Mouse (Mus musculus) intestine, embryonic 16.5 days (tissue): ENCODE results near the gene Prdm15. TPM values are rescaled to one million over a fixed set of nuclear protein-coding genes. Genes with fewer than 3 reads are reported as not detected.

Experiments used
- ATAC-seq: fragments of 200-750 bp; cut with Nextera tagmentation; 2 replicates; pipeline ENCODE4 v1.8.0; 2017; ENCODE audit warnings: moderate TSS enrichment, moderate library complexity
- H3K27ac ChIP-seq: fragments of 300-500 bp; sonication (generic); 2 replicates; pipeline ENCODE4 v1.5.1; 2014; ENCODE audit warnings: mild to moderate bottlenecking, low read length
- H3K27me3 ChIP-seq: fragments of 300-500 bp; sonication (generic); replicated peaks from 2 replicates; pipeline ENCODE4 v1.6.1; 2014; ENCODE audit warnings: low read length, control low read depth, mixed read lengths; ENCODE audit not compliant: control insufficient read depth, insufficient read depth
- H3K36me3 ChIP-seq: fragments of 300-500 bp; sonication (generic); 2 replicates; pipeline ENCODE4 v1.6.1; 2014; ENCODE audit warnings: low read length, control low read depth; ENCODE audit not compliant: control insufficient read depth, insufficient read depth
- H3K4me1 ChIP-seq: fragments of 300-500 bp; sonication (generic); 2 replicates; pipeline ENCODE4 v1.6.1; 2014; ENCODE audit warnings: low read length, control low read depth, mixed read lengths; ENCODE audit not compliant: control insufficient read depth, insufficient read depth
- H3K4me2 ChIP-seq: fragments of 300-500 bp; sonication (generic); 2 replicates; pipeline ENCODE4 v1.6.1; 2014; ENCODE audit warnings: low read depth, low read length, control low read depth
- H3K4me3 ChIP-seq: fragments of 300-500 bp; sonication (generic); 2 replicates; pipeline ENCODE4 v1.5.1; 2014; ENCODE audit warnings: mild to moderate bottlenecking, low read length
- H3K9ac ChIP-seq: fragments of 300-500 bp; sonication (generic); 2 replicates; pipeline ENCODE4 v1.6.1; 2014; ENCODE audit warnings: low read depth, low read length
- H3K9me3 ChIP-seq: fragments of 300-500 bp; sonication (generic); 2 replicates; pipeline ENCODE4 v1.6.1; 2016; ENCODE audit warnings: low read length, control low read depth; ENCODE audit not compliant: control insufficient read depth
- WGBS: fragments of 180-500 bp; shearing (Covaris S2); extraction: QIAGEN DNeasy Blood & Tissue Kit; methylation state at CpG from one replicate; pipeline ENCODE4 v1.1.7; 2014; 5-methylcytosine and 5-hydroxymethylcytosine counted together
- polyA plus RNA-seq: library from polyadenylated mRNA; unstranded; fragments of >200 nt; fragmentation: Nextera tagmentation; extraction: Ambion mirVana; gene quantifications from 2 replicates; pipeline ENCODE4 v1.2.1, GENCODE M21; 2015

Prdm15 gene
- 7.1 and 7.8 TPM in 2 replicates for polyA plus RNA-seq

DNA sequence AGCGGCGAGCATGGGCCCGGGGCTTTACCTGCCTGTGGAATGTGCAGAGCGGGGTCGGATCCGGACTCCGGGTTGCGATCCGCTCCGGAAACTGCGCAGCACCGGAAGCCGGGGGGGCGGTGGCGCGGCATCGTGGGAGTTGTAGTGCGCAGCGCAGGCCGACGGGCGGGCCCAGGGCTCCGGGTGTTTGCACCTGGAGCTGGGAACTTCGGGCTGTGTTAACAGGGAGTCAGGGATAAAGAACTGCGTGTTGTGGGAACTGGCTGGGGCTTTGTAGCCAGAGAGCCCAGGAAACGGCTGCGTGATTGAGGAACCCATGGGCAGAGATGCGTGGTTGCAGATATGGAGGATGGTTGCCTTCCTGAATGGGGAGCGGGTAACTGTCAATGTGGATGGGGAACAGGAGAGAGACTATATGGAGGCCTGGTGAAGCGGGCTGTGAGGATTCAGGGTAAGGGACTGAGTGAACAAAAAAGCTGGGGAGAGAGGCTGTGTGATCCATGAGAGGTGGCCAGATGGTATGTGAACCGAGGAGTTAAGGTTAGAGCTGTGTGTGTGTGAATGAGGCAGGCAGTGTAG lies at the start of gene Prdm15:
TSS of gene Prdm15 (minus strand) at position 110 of the 579 bp plus-strand sequence.
- WGBS: under 1% methylated on average over 31 of the region's 31 CpGs
- peak within 1 kb of the TSS; percentile 82 for H3K4me3 ChIP-seq
- no peaks in the 10 kb centered on the region for H3K9me3 ChIP-seq
- no peaks in the 10 kb centered on the region for H3K27me3 ChIP-seq
- peaks cover 11% of the 10 kb centered on the region for H3K4me1 ChIP-seq
- peak; percentile 92 for ATAC-seq
- H3K27ac ChIP-seq: peak within 1 kb of the TSS; percentile 99
- peak within 1 kb of the TSS; percentile 95 for H3K9ac ChIP-seq
- no peaks in the 10 kb centered on the region for H3K36me3 ChIP-seq
- peak within 1 kb of the TSS; percentile 75 for H3K4me2 ChIP-seq

DNA sequence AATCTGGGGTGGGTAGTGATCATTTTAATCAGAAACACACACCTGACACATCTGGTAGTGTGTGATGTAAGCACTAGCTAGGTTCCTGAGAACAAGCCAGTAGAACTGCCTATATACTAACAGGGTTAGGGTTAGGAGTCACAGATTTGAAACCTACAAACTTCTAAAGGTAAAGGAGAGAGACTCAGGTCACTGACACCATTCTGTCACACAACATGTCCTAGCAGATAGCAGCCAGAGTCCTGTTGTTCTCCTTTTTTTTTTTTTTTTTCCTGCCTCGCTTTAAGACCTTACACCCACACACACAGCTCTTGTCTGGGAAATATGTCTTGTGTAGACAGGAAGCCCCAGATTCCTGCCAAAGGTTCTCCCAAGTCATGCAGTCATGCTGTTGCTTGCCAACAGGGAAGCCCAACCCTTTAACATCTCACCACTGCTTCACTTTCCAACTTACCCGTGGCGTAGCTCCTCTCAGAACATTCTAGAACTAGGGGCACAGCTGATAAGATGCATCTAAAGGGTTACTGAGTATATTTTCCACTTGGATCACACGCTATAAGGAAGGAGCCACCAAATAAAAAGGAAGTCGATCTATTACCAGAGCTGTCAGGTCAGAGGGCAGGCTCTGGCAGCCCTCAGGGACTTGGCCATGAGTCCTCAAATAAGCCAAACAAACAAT lies 45.8 kb upstream of the Prdm15 start:
- no peaks in the 10 kb centered on the region for H3K4me1 ChIP-seq
- WGBS: 58% methylated on average over 5 of the region's 5 CpGs
- no peak overlapping the region for H3K4me2 ChIP-seq
- no peak overlapping the region for H3K4me3 ChIP-seq
- ATAC-seq: 0 out of 2 replicates have a peak, but pooled peaks have one; percentile 56
- H3K36me3 ChIP-seq: no peaks in the 10 kb centered on the region
- no peak overlapping the region for H3K27ac ChIP-seq
- no peaks in the 10 kb centered on the region for H3K27me3 ChIP-seq
- no peaks in the 10 kb centered on the region for H3K9me3 ChIP-seq
- H3K9ac ChIP-seq: no peak overlapping the region

DNA sequence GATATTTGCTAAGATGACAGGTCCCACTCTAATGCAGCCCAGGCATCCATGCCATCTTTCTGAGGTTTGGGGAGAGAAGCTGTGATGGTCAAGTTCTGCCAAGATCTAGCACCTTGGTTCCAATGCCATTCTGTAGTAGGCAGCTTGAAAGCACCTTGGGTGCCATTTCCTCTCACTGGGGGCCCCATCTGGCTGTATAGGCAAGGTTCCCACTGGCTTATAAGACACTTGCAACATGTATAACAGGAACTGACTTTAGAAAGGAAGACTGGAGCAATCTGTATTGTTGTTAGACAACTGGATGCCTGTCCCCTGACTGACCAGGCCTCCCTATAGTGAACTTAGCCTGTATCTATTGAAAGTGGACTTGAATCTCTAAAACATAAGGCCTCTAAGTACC lies 36.1 kb upstream of the Prdm15 start:
- Histone ChIP-seq H3K9me3 (no peaks in the 10 kb centered on the region), H3K9ac (no peak overlapping the region), H3K27me3 (no peaks in the 10 kb centered on the region), H3K4me3 (no peak overlapping the region), H3K4me1 (no peaks in the 10 kb centered on the region), H3K27ac (no peak overlapping the region), H3K36me3 (no peaks in the 10 kb centered on the region), H3K4me2 (no peak overlapping the region)
- ATAC-seq: no peak

DNA sequence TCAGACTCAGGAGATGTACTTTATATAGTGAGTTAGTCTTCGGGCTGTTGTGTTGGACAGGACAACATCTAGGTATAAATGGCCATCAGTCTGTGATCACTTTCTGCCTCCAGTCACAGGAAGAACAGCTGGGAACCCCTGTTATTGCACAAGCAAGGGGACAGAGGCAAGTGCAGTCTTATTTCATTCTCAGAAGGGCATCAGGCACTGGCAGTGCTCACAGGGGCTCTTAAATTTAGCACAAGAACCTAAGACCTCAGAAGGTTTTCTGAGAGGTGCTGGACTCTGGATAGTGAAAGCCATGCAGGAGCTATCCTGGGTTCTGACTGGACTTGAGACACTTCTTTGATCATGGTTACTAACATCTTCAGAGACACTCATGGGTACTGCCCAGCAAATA lies 32.0 kb upstream of the Prdm15 start:
- no peaks in the 10 kb centered on the region for H3K4me1 ChIP-seq
- H3K9me3 ChIP-seq: no peaks in the 10 kb centered on the region
- no peaks in the 10 kb centered on the region for H3K36me3 ChIP-seq
- ATAC-seq: no peak
- no peaks in the 10 kb centered on the region for H3K27me3 ChIP-seq
- H3K4me2 ChIP-seq: no peak overlapping the region
- no peak overlapping the region for H3K4me3 ChIP-seq
- no peak overlapping the region for H3K27ac ChIP-seq
- H3K9ac ChIP-seq: no peak overlapping the region
- 89% methylated on average over 1 of the region's 1 CpGs for WGBS

DNA sequence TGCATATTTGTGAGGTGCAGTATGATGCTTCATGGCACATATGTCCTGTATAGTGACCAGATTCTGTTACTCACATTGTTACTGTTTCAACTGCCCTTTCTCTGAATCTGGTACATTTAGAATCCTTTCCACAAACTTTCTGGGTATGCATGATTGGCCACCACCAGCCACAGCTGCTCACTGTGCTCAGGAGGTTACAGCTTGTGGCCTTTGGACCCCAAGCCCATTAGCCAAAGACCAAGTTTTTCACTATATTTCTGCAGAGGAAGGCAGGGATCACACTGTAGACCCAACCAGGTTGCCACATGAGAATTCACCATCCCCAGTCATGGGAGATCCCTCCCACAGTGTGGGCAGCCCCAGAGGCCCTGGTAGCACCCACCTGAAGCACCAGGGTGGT lies 31.2 kb upstream of the Prdm15 start:
- Histone ChIP-seq H3K27me3 (no peaks in the 10 kb centered on the region), H3K4me1 (no peaks in the 10 kb centered on the region), H3K36me3 (no peaks in the 10 kb centered on the region), H3K9me3 (no peaks in the 10 kb centered on the region), H3K4me2 (no peak overlapping the region), H3K4me3 (no peak overlapping the region), H3K27ac (no peak overlapping the region), H3K9ac (no peak overlapping the region)
- no peak for ATAC-seq

DNA sequence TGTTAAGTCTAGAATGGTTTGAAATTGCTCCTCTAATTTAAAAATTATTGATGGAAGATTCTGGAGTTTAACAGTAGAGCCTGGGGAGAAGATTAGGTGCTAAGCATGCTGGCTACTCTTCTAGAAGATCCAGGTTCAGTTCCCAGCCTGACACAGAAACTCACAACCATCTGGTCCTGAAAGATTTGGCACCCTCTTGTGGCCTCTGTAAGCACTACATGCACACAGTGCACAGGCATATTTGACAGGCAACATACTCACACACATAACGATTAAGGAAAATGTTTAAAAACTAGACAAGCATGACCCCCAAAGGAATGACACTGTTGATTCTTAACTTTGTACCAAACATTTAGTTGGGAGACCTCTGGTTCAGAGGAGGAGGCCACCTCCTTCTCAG lies 27.5 kb upstream of the Prdm15 start:
- H3K9ac ChIP-seq: no peak overlapping the region
- no peaks in the 10 kb centered on the region for H3K27me3 ChIP-seq
- H3K27ac ChIP-seq: no peak overlapping the region
- no peak for ATAC-seq
- no peak overlapping the region for H3K4me2 ChIP-seq
- H3K36me3 ChIP-seq: 0 out of 2 replicates have a peak, but pooled peaks cover 3% of the 10 kb centered on the region
- no peak overlapping the region for H3K4me3 ChIP-seq
- 79% methylated on average over 1 of the region's 1 CpGs for WGBS
- H3K4me1 ChIP-seq: no peaks in the 10 kb centered on the region
- no peaks in the 10 kb centered on the region for H3K9me3 ChIP-seq

DNA sequence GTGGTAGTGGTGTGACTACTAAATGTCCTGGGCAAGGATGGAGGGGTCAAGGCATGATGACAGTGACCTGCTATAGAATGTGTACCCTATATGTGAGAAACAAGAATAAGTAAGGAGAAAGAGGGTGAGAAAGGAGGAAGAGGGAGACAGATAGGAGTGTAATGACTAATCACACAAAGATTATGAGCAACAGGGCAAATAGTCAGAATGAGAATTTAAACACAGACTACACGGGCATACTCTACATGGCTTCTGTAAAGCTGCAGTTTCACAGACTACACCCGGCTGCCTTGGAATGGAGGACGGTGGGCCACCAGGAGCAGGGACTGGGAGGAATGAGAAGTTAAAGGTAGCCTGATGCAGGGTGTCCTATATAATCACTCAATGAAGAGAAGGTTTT lies 25.9 kb upstream of the Prdm15 start:
- WGBS: 88% methylated on average over 3 of the region's 3 CpGs
- 0 out of 2 replicates have a peak, but pooled peaks cover 3% of the 10 kb centered on the region for H3K36me3 ChIP-seq
- no peak for ATAC-seq

DNA sequence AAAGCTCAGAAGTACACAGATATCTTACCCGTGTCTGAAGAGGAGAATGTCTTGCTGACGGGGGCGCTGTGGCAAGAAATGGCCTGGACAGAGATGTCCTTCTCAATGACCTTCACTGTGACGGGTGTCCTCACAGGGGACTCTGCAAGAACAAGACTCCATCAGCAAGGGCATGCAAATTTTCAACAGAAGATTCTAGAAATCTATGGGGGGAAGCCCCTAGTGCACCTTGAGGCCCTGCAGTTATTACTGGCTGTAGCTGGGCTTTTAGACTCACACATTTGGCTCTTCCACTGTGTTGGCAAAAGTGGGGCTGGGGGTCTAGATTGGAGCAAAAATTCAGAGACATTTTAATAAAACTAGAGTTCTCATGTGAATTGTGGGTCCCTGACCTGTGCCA lies 23.5 kb upstream of the Prdm15 start:
- H3K4me3 ChIP-seq: no peak overlapping the region
- ATAC-seq: no peak
- H3K9me3 ChIP-seq: no peaks in the 10 kb centered on the region
- no peaks in the 10 kb centered on the region for H3K27me3 ChIP-seq
- H3K27ac ChIP-seq: no peak overlapping the region
- 90% methylated on average over 4 of the region's 4 CpGs for WGBS
- no peaks in the 10 kb centered on the region for H3K4me1 ChIP-seq
- no peak overlapping the region for H3K4me2 ChIP-seq
- 0 out of 2 replicates have a peak, but pooled peaks cover 3% of the 10 kb centered on the region for H3K36me3 ChIP-seq
- H3K9ac ChIP-seq: no peak overlapping the region

More for the DNA sequence above, 25.9 kb upstream of the Prdm15 start:
- Histone ChIP-seq H3K4me1 (no peaks in the 10 kb centered on the region), H3K9me3 (no peaks in the 10 kb centered on the region), H3K27ac (no peak overlapping the region), H3K4me2 (no peak overlapping the region), H3K4me3 (no peak overlapping the region), H3K9ac (no peak overlapping the region), H3K27me3 (no peaks in the 10 kb centered on the region)

DNA sequence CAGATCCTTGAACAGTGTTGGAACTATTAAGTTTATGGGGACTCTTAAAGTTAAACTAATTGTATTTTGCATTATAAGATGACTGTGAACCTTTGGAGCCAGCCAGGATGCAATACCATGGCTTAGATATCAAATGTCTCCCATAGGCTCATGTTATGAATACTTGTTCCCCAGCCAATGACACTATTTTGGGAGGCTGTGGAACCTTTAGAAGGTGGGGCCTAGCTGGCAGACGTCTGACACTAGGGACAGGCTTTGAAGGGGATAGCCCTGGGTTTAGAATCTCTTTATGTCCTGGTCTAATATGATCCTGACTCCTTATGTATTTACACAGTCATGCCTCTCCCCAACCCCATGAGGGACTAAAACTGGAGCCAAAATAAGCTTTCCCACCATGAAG lies 22.7 kb upstream of the Prdm15 start:
- Histone ChIP-seq H3K9ac (no peak overlapping the region), H3K4me2 (no peak overlapping the region), H3K27me3 (no peaks in the 10 kb centered on the region), H3K4me3 (no peak overlapping the region), H3K9me3 (no peaks in the 10 kb centered on the region), H3K4me1 (no peaks in the 10 kb centered on the region), H3K27ac (no peak overlapping the region), H3K36me3 (0 out of 2 replicates have a peak, but pooled peaks cover 3% of the 10 kb centered on the region)
- WGBS: 52% methylated on average over 1 of the region's 1 CpGs
- no peak for ATAC-seq
